Mouse (Mus musculus) CH12.LX (cell line): ENCODE results near the gene Map1a.

Experiments used
- CTCF ChIP-seq, 2 experiments: IDR thresholded peaks in 1 of 2; conservative IDR thresholded peaks in 1 of 2; 2 replicates each; pipeline ENCODE4 v1.5.1; 2011 to 2012; ENCODE audit warnings: low read depth in 2 of 2, low read length in 2 of 2, improper control_type of control experiment in 1 of 2, inconsistent platforms in 1 of 2, mild to moderate bottlenecking in 1 of 2, moderate library complexity in 1 of 2
- ETS1 ChIP-seq: conservative IDR thresholded peaks from 2 replicates; pipeline ENCODE4 v1.6.1; 2012; ENCODE audit warnings: low read depth, mild to moderate bottlenecking, inconsistent platforms, low read length, improper control_type of control experiment, moderate library complexity
- GABPA ChIP-seq: IDR thresholded peaks from 2 replicates; pipeline ENCODE4 v1.6.1; 2012; ENCODE audit warnings: low read depth, low read length, improper control_type of control experiment, inconsistent platforms; ENCODE audit not compliant: insufficient replicate concordance
- MAFK ChIP-seq: IDR thresholded peaks from 2 replicates; pipeline ENCODE4 v1.6.1; 2011; ENCODE audit warnings: low read length, improper control_type of control experiment; ENCODE audit not compliant: insufficient replicate concordance
- MXI1 ChIP-seq: IDR thresholded peaks from 2 replicates; pipeline ENCODE4 v1.6.1; 2011; ENCODE audit warnings: mild to moderate bottlenecking, low read depth, low read length, improper control_type of control experiment
- NRF1 ChIP-seq: IDR thresholded peaks from 2 replicates; pipeline ENCODE4 v1.6.1; 2014; ENCODE audit warnings: low read depth, mild to moderate bottlenecking, inconsistent platforms, low read length, improper control_type of control experiment, moderate library complexity
- PAX5 ChIP-seq: IDR thresholded peaks from 2 replicates; pipeline ENCODE4 v1.6.1; 2012; ENCODE audit warnings: low read length, inconsistent platforms, mixed read lengths
- POLR2A ChIP-seq: IDR thresholded peaks from 2 replicates; pipeline ENCODE4 v1.6.1; 2011; ENCODE audit warnings: low read depth, mild to moderate bottlenecking, improper control_type of control experiment, low read length
- POLR2AphosphoS2 ChIP-seq: IDR thresholded peaks from 2 replicates; pipeline ENCODE4 v1.6.1; 2011; ENCODE audit warnings: low read depth, low read length, improper control_type of control experiment
- RCOR1 ChIP-seq: conservative IDR thresholded peaks from 2 replicates; pipeline ENCODE4 v1.6.1; 2012; ENCODE audit warnings: low read depth, mild to moderate bottlenecking, inconsistent platforms, low read length, improper control_type of control experiment
- USF2 ChIP-seq: conservative IDR thresholded peaks from 2 replicates; pipeline ENCODE4 v1.6.1; 2011; ENCODE audit warnings: low read depth, low read length, improper control_type of control experiment
- ZNF384 ChIP-seq: IDR thresholded peaks from 2 replicates; pipeline ENCODE4 v1.6.1; 2012; ENCODE audit warnings: low read depth, low read length, improper control_type of control experiment, inconsistent platforms

DNA sequence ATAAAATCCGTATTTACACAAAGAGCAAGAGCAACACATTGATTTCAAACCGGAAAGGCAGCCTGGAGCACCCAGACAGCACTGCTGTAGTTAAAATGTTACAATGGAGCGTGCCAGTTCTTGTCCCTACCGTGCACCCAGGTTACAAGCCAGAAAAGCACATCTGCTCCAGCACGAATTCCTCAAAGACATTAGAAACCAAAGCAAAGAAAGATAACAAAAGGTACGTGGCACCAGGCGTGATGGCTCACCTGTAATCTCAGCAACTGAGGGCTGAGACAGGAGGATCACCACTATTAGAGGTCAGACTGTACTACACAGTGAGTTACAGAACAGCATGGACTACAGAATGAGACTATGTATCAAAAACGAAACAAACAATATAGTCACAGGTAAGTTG, 21.0 kb upstream of the Map1a start:
- TF ChIP-seq USF2 (no peak), POLR2A (no peak), ZNF384 (no peak), MAFK (no peak), CTCF (conservative IDR thresholded peaks at IDR 0.05 in 1 of 2, IDR thresholded peaks at IDR 0.05 in 1 of 2; ENCODE audit: low read depth in 2 of 2, low read length in 2 of 2) (no peak), POLR2AphosphoS2 (no peak), MXI1 (no peak), RCOR1 (no peak), ETS1 (no peak), PAX5 (no peak), GABPA (no peak), NRF1 (no peak)
